Mouse (Mus musculus): ENCODE results near the gene Ahcyl2. TPM values are rescaled to one million over a fixed set of nuclear protein-coding genes. Genes with fewer than 3 reads are reported as not detected.
A peak's percentile ranks its signal among the peaks of the same experiment; 100 is the strongest.

Ahcyl2 gene
- total RNA-seq, 2 experiments from 2014 or later, result 48.6 to 55.4 TPM

DNA sequence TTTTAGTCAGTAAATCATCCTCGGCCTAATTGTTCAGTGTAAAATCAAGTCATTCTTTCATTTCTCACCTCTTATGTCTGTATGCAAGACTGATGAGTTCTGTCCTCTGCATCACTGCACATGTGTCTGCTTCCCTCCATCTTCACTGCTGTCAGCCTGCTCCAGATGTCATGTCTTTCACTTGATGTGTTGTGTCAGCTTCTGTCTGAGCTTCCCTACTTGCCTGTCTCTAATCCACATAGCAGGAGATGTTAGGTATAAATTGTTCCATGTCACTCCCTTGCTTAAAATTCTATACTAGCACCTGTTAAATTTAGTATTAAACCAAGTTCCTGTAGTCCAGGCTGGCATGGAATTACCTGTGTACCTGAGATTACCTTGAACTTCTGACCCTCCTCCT is 72.2 kb downstream of the Ahcyl2 start:
- no peak for ATAC-seq (replicated peaks; ENCODE audit: low FRiP score, poor library complexity, severe bottlenecking)

- ATAC-seq (replicated peaks; ENCODE audit: low FRiP score, poor library complexity, severe bottlenecking), result no peak
Observed at GRCm38 (mm10) chr6:29841461-29841860, 73.7 kb downstream of the Ahcyl2 start.

DNA sequence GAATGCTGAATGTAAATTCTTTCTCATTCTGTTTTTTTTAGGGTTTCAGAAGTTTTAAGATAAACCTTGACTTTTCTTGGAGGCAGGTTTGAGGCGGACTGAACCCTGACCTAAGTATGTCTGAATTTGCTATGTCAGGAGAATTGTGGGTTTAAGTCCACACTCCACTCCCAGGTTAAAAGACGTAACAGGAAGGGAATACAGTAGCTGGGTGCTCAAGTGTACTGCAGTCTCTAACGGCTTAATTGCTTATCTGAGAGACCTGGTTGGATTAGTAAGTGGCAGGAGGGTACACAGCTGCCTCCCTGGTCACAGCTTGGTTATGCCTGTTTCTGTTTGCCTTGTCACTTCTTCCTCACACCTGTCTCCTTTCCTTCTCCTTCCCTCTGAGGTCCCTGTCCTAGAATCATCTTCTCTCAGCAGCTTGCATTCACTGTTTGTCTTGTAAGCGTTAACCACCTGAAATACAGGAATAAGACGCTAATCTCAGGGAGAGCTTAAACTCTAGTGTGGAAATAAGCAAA is 79.9 kb downstream of the Ahcyl2 start:
- no peak for ATAC-seq (replicated peaks; ENCODE audit: low FRiP score, poor library complexity, severe bottlenecking)

DNA sequence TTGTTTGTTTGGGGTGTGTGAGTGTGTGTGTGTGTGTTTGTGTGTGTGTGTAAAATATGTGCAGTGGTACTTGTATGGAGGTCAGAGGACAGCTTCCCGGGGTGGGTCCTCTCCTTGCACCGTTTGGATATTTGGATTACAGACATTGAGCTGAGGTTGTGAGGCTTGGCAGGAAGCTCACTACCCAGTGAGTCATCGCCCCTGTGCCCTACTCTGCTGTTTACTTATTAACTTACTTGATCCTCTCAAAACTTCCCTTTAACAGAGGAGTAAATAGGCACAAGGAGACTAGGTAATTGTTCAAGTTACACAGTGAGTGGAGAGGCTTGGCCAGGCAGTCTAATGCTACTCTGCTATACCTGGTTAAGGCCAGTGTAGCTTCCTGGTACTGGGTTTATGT is 81.0 kb downstream of the Ahcyl2 start:
- no peak for ATAC-seq (replicated peaks; ENCODE audit: low FRiP score, poor library complexity, severe bottlenecking)

DNA sequence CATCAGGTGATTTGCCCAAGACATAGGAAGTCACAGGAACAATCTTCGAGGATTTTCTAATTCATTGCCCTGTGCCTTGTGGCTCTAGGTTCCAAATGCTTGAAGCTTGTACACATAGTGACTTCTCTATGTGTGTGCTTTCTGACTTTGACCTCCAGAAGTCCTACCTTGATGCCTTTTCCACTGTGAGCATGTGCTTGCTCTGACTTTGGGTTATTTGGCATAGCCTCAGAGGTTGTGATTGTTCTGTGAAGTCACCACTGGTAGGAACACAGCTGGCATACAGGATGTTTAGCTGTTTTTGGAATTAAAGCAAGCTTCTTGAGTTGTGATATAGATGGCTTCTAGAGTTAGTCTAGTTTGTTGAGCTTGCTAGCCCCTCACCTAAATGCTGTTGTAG is 82.3 kb downstream of the Ahcyl2 start:
- ATAC-seq (replicated peaks; ENCODE audit: low FRiP score, poor library complexity, severe bottlenecking), result no peak

- no peak for ATAC-seq (replicated peaks; ENCODE audit: low FRiP score, poor library complexity, severe bottlenecking)
Observed at GRCm38 (mm10) chr6:29850747-29851146, 82.9 kb downstream of the Ahcyl2 start.

DNA sequence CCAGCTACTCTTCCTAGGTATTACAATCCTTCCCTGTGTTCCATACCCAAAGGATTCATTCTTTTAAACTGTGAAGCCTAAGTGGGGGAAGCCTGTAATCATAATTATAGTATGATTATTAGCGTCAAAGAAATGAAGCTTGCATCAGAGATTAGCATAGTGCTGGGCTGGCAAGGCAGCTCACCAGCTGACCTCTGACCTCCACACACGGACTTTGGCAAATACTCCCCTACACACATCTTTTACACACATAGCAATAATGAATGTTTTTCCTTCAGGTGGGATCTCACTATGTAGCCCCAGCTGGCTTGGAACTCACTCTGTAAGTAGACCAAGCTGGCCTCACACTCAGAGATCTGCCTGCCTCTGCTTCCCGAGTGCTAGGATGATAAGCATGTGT is 84.1 kb downstream of the Ahcyl2 start:
- no peak for ATAC-seq (replicated peaks; ENCODE audit: low FRiP score, poor library complexity, severe bottlenecking)

DNA sequence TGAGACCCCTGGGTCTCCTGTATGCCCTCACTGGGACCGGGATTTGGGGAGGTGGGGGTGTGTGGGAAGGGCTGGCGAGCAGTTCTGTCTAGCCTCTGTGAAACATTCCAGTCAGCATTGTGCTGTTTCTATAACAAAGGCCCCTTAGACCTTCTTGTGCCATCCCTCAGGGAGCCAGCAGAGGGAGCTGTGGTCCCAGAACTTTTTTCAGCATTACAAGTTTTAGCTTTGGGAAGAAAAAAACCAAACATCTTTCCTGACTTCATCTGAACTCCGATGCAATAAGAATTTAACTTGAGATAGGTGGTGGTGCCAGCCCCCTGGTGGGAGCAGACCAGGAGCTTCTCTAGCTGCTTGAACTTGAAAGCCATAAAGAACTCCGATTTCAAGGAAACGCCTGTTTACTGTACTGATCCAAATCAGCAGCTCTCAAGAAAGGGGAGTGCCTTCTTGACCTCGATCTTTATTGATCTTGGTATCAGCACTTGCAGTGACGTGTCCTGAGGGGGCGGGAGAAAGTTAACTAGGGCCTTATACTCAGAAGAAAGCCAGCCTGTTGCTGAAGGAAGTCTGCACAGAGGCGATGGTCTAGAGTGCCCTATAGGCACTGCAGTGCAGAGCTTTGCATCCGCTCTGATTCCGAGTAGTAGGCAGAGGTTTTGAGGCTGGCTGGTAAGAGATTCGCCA is 85.5 kb downstream of the Ahcyl2 start:
- 0 out of 2 replicates have a peak, but pooled peaks have one; percentile 44 for ATAC-seq (replicated peaks; ENCODE audit: low FRiP score, poor library complexity, severe bottlenecking)

- ATAC-seq (replicated peaks; ENCODE audit: low FRiP score, poor library complexity, severe bottlenecking), result no peak
Observed at GRCm38 (mm10) chr6:29853900-29854390, 86.1 kb downstream of the Ahcyl2 start.

GRCm38 (mm10) chr6:29858619-29859018 is 90.8 kb downstream of the Ahcyl2 start:
- ATAC-seq (replicated peaks; ENCODE audit: low FRiP score, poor library complexity, severe bottlenecking), result no peak

GRCm38 (mm10) chr6:29859344-29859743 is 91.5 kb downstream of the Ahcyl2 start:
- ATAC-seq (replicated peaks; ENCODE audit: low FRiP score, poor library complexity, severe bottlenecking), result no peak

DNA sequence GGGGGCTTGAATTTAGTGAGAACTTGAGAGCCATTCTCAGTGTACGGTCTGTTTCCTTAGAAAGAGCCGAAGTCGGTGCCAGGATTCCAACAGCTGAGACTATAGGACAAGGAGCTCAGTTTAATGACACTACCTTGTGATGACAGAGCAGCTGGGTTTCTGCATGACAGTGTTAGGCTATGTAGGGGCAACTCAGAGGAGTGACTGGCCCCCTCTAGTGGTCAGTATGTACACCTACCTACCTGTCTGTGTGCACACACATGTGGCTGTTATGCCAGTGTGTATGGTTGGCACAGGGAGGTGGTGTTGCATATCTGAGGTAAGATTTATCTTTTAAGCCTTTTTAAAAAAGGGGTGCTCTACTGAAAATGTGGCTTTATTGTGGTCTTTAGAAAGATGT is 92.4 kb downstream of the Ahcyl2 start:
- peak; percentile 82 for ATAC-seq (replicated peaks; ENCODE audit: low FRiP score, poor library complexity, severe bottlenecking)

DNA sequence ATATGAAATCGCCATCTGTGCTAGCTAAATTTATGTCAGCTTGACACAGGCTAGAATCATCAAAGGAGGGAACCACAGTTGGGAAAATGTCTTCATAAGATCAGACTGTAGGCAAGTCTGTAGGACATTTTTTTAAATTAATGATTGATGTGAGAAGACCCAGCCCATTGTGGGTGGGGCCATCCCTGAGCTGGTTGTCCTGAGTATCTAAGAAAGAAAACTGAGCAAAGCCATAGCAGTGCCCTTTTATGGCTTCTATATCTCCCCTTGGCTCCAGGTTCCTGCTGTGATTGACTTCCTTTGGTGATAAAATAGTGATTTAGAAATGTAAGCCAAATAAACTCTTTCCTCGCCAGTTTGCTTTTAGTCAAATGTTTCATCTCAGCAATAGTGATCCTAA is 97.1 kb downstream of the Ahcyl2 start:
- no peak for ATAC-seq (replicated peaks; ENCODE audit: low FRiP score, poor library complexity, severe bottlenecking)

DNA sequence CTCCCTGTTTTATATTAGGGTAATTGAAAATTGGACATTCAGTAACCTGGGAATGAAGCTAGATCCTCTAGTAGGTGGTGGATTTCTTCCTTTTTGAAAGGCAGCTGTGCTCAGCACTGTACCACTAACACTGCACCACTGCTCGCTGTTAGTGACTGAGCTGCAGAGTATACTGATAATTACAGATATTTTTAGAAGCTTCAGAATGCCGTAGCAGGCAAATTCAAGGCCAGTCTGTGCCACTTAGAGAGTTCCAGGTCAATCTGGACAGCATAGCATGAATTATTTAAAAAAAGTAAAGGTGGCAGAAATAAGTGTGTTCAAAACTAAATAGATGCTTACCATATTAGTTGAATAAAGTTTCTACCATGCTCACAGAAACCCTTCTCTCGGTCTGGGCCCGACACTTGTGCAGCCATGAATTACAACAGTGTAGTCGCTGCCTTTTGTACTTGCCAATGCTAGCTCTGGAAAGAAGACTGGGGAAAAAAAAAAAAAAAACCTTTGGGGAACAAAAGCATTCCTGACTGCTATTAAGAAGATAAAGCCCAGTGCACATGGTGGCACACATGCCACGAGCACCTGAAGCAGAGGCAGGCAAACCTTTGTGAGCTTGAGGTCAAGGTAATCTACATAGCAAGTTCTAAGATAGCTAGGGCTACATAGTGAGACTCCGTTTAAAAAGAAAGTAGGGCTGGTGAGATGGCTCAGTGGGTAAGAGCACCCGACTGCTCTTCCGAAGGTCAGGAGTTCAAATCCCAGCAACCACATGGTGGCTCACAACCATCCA is 99.3 kb downstream of the Ahcyl2 start:
- ATAC-seq (replicated peaks; ENCODE audit: low FRiP score, poor library complexity, severe bottlenecking), result no peak

DNA sequence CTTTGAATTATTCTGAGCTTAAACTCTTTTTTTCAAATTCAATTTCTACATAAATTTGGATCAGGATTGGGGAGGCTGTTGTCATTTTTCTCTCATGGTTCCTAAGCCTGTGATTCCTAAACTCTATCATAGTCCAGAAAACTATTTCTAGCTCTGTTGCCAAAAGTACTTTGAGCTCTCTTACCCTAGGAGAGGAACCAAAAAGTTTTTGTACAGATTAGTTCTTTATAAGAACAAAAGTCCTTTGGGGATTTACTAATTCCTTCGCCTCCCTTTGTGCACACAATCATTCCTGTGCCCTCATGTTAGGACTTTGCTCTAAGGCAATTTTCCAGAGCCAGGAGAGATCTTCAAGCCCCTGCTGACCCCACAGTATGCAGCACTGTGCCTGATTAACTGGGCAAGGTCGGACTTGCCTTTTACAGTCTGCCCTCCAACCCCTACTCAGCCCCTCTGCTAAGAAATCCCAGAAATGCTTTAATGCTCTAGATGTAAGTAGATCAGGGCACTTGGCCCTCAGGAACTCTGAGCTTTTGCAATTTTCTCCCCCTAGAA is 100.6 kb downstream of the Ahcyl2 start:
- no peak for ATAC-seq (replicated peaks; ENCODE audit: low FRiP score, poor library complexity, severe bottlenecking)

DNA sequence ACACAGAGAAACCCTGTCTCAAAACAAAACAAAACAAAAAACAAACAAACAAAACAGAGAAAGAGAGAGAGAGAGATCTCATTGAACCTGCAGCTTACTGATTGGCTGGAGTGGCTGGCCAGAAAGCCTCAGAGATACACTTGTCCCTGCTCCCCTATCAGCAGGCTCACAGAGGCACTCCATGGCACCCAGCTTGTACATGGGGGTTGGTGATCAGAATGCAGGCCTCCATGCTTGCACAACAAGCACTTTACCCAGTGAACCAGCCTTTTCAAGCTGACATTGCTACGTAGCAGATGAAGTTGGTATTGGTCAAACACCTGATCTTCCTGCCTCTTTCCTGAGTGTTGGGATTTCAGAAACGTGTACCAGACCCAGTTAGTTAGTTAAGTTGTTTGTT is 105.8 kb downstream of the Ahcyl2 start:
- no peak for ATAC-seq (replicated peaks; ENCODE audit: low FRiP score, poor library complexity, severe bottlenecking)

- no peak for ATAC-seq (replicated peaks; ENCODE audit: low FRiP score, poor library complexity, severe bottlenecking)
Observed at GRCm38 (mm10) chr6:29875576-29875975, 107.8 kb downstream of the Ahcyl2 start.

DNA sequence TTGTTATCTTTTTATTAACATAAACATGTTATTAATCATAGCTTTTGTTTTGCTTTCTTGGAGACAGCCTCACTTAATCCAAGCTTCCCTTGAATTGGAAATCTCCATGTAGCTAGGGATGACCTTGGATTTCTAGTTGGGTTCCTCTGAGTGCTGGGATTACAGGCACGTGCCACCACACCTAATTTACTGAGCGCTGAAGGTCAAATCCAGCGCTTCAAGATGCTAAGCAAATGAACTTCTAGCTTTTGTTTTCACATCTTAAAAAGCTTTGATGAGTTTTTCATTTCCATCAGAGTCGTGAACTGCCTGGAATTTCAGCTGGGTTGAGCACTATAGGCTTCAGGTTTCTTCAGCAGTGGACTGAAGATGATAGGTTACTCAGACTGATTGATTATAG is 109.0 kb downstream of the Ahcyl2 start:
- no peak for ATAC-seq (replicated peaks; ENCODE audit: low FRiP score, poor library complexity, severe bottlenecking)

GRCm38 (mm10) chr6:29879579-29879978 is 111.8 kb downstream of the Ahcyl2 start:
- ATAC-seq (replicated peaks; ENCODE audit: low FRiP score, poor library complexity, severe bottlenecking), result no peak

GRCm38 (mm10) chr6:29880796-29881195 is 113.0 kb downstream of the Ahcyl2 start:
- no peak for ATAC-seq (replicated peaks; ENCODE audit: low FRiP score, poor library complexity, severe bottlenecking)

- ATAC-seq (replicated peaks; ENCODE audit: low FRiP score, poor library complexity, severe bottlenecking), result no peak
Observed at GRCm38 (mm10) chr6:29881936-29882335, 114.1 kb downstream of the Ahcyl2 start.

Measured in erythroid progenitor cell, adult 5-6 weeks (primary cell).